In the genomic region with DNA sequence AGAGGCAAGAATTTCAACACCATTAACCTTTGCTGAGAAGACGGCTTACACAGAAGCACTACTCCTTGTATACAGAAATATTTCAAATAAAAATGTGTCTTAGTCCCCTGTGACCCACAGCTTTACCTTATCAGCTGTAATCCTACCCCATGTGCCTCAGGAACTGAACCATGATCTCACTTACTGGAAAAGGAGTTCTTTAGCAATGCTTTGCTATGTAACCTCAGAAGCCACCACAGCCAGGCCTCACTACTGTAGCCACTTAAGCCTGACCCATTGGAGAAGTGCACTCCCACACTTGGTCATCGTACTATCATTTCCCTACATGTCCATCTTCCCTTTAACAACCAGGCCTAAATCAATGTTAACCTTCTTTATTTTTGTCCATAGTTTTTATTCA, we compare ENCODE assay signal across 21 mouse cellular contexts. TPM values are rescaled to one million over a fixed set of nuclear protein-coding genes. Genes with fewer than 3 reads are reported as not detected.
"Had no signal": no experiment of that assay in that cellular context is flagged by ENCODE, and none has a peak within 500 bp of the region (broad histone marks: within the 10 kb centered on the region; RNA-seq: fewer than 3 reads in every experiment).

No protein-coding gene starts in this region.

- H3K27ac ChIP-seq: kidney, postnatal 0 days; limb, embryonic 15.5 days; liver, embryonic 12.5 days; lung, embryonic 15.5 days; midbrain, embryonic 13.5 days; neural tube, embryonic 15.5 days; stomach, postnatal 0 days had no signal

- H3K27me3 ChIP-seq: limb, embryonic 15.5 days; liver, embryonic 12.5 days; lung, embryonic 15.5 days; midbrain, embryonic 13.5 days; neural tube, embryonic 15.5 days had no signal

- H3K4me3 ChIP-seq: limb, embryonic 15.5 days; liver, embryonic 12.5 days; lung, embryonic 15.5 days; midbrain, embryonic 13.5 days; myocyte; neural tube, embryonic 15.5 days had no signal

- H3K9me3 ChIP-seq: limb, embryonic 15.5 days; liver, embryonic 12.5 days; lung, embryonic 15.5 days; midbrain, embryonic 13.5 days; neural tube, embryonic 15.5 days had no signal

- H3K4me2 ChIP-seq: limb, embryonic 15.5 days; liver, embryonic 12.5 days; lung, embryonic 15.5 days; midbrain, embryonic 13.5 days; neural tube, embryonic 15.5 days had no signal

- H3K36me3 ChIP-seq: limb, embryonic 15.5 days; liver, embryonic 12.5 days; lung, embryonic 15.5 days; midbrain, embryonic 13.5 days; neural tube, embryonic 15.5 days had no signal

- H3K9ac ChIP-seq: limb, embryonic 15.5 days; liver, embryonic 12.5 days; lung, embryonic 15.5 days; midbrain, embryonic 13.5 days; neural tube, embryonic 15.5 days had no signal

- H3K4me1 ChIP-seq: limb, embryonic 15.5 days; liver, embryonic 12.5 days; midbrain, embryonic 13.5 days; neural tube, embryonic 15.5 days had no signal

- ATAC-seq: liver, embryonic 12.5 days; midbrain, embryonic 13.5 days had no signal

- DNase-seq: kidney, adult 11 months; kidney, adult 9 months; kidney, postnatal 36 days; layer of hippocampus, adult 9-11 months; layer of hippocampus, postnatal 36 days; thymus, postnatal 14 days had no signal

RNA-seq across cellular contexts. Expression of gene Rpl9-ps1, which starts 44.8 kb away (rescaled TPM):
- total RNA-seq: layer of hippocampus, adult 18-20 months; layer of hippocampus, postnatal 36 days; left cerebral cortex, adult 8-10 months; left cerebral cortex, postnatal 25 days; midbrain, postnatal 0 days had no signal
- polyA plus RNA-seq: kidney, postnatal 0 days; limb, embryonic 11.5 days; limb, embryonic 15.5 days; liver, embryonic 12.5 days; liver, embryonic 16.5 days; lung, embryonic 15.5 days; midbrain, embryonic 13.5 days; midbrain, postnatal 0 days; myocyte; neural tube, embryonic 11.5 days; neural tube, embryonic 15.5 days; stomach, postnatal 0 days had no signal

RNA-seq across cellular contexts. Expression of gene Ccl3, which starts 48.6 kb away (rescaled TPM):
- total RNA-seq: layer of hippocampus, adult 18-20 months; layer of hippocampus, postnatal 36 days; left cerebral cortex, postnatal 25 days had no signal
- polyA plus RNA-seq: myocyte had no signal
